Mouse (Mus musculus): Measurements from ENCODE around the gene Tceanc. TPM values are rescaled to one million over a fixed set of nuclear protein-coding genes. Genes with fewer than 3 reads are reported as not detected.

The Tceanc gene
- total RNA-seq, 2 experiments from 2014 or later = 1.2 to 3.0 TPM

GRCm38 (mm10) chrX:166495052-166495451 lies 23.3 kb downstream of the Tceanc start:
- no peak for DNase-seq

- peak; percentile 93 to 95 for DNase-seq
These were observed 38.9 kb downstream of the Tceanc start, which contains the start of gene Rab9 for GRCm38 (mm10) chrX:166479365-166479983. Rab9 (minus strand) TSS chrX:166479867.

DNA sequence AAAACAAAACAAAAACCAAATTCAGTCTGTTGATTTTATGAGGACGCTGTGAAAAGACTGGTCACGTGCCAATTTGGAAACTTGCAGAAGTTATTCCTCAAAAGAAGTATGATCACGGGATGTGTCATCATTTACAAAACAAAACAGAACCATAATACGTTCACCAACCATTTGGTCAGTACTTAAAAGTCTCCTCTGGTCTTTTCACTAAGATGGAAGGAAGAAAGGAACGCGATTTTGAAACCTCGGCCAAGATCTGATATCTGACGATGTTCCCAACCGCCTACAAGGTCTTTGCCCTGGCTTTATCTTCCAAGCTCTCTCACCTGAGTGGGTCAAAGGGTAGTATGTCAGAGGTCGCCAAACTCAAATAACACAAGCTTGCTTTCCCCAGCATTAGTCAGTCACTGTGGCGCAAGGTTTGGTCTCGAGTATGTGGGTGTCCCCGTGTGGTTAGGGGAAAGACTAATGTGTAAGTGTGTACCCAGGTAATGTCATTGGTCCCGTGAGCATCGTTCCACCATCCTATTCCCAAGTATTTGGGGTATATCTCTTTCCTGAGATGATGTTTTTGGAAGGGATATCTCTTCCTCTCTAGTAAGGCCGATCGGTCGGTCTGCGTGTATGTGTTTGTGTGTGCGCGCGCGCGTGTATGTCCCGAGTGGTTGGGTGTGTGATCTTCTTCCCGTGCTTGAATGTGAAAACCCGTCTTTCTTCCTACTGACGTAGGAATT lies 39.6 kb downstream of the Tceanc start:
- DNase-seq = peak; percentile 29 to 42

DNA sequence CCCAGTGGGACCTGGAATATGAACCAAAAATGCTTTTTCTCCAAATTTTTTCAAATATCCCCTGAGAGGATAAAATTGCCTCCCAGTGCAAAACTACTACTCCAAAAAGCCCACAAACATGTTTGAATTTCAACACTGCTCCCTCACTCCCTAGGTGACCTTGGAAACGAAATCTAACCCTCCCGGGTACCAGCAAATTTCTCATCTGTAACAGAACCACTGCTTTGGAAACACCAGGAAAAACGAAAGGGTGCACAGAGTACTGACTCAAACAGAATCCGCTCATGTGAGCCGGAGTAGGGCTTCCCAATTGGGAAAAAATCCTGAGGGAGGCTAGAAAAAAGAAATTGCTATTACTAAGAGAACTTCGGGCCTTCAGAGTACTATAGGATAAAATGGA lies 41.0 kb downstream of the Tceanc start:
- no peak for DNase-seq

- no peak for DNase-seq
These were observed 45.8 kb downstream of the Tceanc start for GRCm38 (mm10) chrX:166472612-166473011.

- DNase-seq = no peak
These were observed 50.0 kb downstream of the Tceanc start for GRCm38 (mm10) chrX:166468321-166468720.

DNA sequence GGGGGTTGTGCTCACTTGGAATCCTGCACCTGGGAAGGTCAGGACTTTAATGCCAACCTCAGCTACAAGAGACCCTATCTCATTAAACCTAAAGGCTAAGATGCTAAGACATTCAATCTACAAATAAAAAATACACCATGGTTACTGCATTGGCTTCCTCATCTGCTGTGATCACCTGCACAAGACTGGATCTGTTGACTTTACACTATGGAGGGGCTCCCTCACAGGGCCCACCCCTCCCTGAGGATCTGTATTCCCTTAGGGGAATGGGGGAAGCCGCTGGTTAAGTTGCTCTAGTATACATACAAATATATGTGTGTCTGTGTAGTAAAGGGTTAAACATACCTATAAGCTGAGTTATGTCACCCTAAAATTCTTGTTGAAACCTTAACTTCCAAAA lies 62.8 kb downstream of the Tceanc start:
- no peak for DNase-seq

DNA sequence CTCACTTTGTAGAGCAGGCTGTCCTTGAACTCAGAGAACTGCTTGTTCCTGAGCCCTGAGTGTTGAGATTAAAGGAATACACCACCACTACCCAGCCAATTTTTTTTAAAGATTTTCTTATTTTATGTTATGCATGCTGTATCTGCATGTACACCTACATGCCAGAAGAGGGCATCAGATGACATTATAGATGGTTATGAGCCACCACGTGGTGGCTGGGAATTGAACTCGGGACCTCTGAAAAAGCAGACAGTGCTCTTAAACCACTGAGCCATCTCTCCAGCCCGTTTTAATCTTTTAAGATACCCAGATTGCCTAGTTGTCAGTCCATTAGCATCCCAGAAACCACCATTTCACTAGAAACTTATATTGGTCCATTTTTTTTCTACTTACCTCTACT lies 64.0 kb downstream of the Tceanc start:
- no peak for DNase-seq

DNA sequence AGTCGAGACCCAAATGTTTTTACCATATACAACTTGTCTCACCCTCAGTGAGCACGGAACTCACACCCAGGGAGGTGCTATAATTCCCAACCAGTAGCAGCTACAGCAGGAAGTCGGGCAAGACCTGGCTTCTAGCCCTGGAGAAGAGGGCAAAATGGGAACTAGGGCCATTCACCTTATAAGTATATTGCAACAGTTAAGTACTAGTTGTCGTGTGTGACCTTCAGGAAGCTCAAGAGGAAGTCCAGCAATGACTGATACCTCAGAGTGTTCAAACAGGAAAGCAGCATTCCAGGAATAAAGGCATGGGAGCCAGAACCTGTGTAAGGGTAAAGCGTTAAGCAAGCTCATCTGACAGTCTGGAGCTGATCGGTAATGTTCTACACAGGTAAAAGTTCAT lies 64.8 kb downstream of the Tceanc start:
- no peak for DNase-seq

Other genes with a start within 250 kb of the Tceanc start
- gene Trappc2, start 78.0 kb downstream of the Tceanc start, total RNA-seq (2021) = 10 to 100 TPM; 14.4 to 15.6 TPM
- gene Ofd1, start 77.9 kb downstream of the Tceanc start, total RNA-seq (2021) = 1 to 10 TPM; 3.9 to 5.5 TPM
- 10 to 100 TPM; 21.5 to 27.9 TPM for gene Rab9, start 38.7 kb downstream of the Tceanc start, total RNA-seq (2021)
- gene Egfl6, start 67.2 kb upstream of the Tceanc start, total RNA-seq (2021) = under 1 TPM; 0.12 to 0.21 TPM

Measured in heart, adult 18-20 months (tissue).